In the genomic region with DNA sequence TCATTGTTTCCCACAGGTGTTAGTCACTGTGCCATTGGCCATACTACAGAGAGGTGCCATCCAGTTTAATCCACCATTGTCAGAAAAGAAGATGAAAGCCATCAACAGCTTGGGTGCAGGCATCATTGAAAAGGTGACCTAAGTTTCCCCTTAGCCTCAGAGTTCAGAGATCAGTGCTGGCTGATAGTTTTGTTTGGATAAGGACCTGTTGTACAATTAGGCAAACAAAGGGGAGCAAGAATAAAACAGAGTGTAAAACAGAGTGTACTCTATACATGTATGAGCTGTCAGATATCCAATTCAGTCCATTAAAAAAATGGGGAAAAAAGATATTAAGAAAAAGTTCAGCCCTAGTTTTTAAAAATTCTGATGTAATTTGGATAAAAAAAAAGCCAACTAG, we compare ENCODE assay signal across 21 mouse cellular contexts.
"Had no signal": no experiment of that assay in that cellular context is flagged by ENCODE, and none has a peak within 500 bp of the region (broad histone marks: within the 10 kb centered on the region; RNA-seq: fewer than 3 reads in every experiment).

No protein-coding gene starts in this region.

- DNase-seq: kidney, adult 11 months; kidney, adult 8-10 months; kidney, postnatal 10 days; kidney, postnatal 36 days; layer of hippocampus, postnatal 36 days; lung, adult 18-20 months; lung, postnatal 10 days; lung, postnatal 36 days; midbrain, embryonic 14.5 days; right cerebral cortex, adult 18-20 months; right cerebral cortex, postnatal 25 days; spleen, adult 18-20 months; thymus, adult 2 months; thymus, postnatal 14 days; thymus, postnatal 4 days had no signal

- H3K4me3 ChIP-seq: kidney, embryonic 15.5 days; left cerebral cortex, adult 2 months; lung, embryonic 15.5 days; megakaryocyte, embryonic 14.5 days; midbrain, embryonic 10.5 days had no signal

- ATAC-seq: inflammation-experienced regulatory T-cells, adult 6 months had no signal

- H3K27me3 ChIP-seq: kidney, embryonic 15.5 days; lung, embryonic 15.5 days; megakaryocyte, embryonic 14.5 days had no signal

- H3K27ac ChIP-seq: kidney, embryonic 15.5 days; left cerebral cortex, adult 2 months; lung, embryonic 15.5 days; midbrain, embryonic 10.5 days had no signal

- H3K4me1 ChIP-seq: lung, embryonic 15.5 days; midbrain, embryonic 10.5 days had no signal

- H3K9ac ChIP-seq: kidney, embryonic 15.5 days; lung, embryonic 15.5 days had no signal

- H3K4me2 ChIP-seq: kidney, embryonic 15.5 days; lung, embryonic 15.5 days had no signal

- H3K9me3 ChIP-seq: kidney, embryonic 15.5 days; lung, embryonic 15.5 days; midbrain, embryonic 10.5 days had no signal
